9 mouse cellular contexts compared by ENCODE assay signal in genomic region chr9:122085055-122085454, GRCm38 (mm10). TPM values are rescaled to one million over a fixed set of nuclear protein-coding genes. Genes with fewer than 3 reads are reported as not detected.
DNase-seq lines count a peak whose midpoint lies in the region; ATAC-seq lines count a peak whose summit lies in the region.
"Had no signal": no experiment of that assay in that cellular context is flagged by ENCODE, and none has a peak within 500 bp of the region (broad histone marks: within the 10 kb centered on the region; RNA-seq: fewer than 3 reads in every experiment).

No protein-coding gene starts in this region.

- H3K4me3 ChIP-seq in forebrain, embryonic 14.5 days (ENCODE audit: low read depth, low read length): no peak overlapping the region
- H3K4me3 ChIP-seq in forebrain, embryonic 12.5 days (replicated peaks): no peak overlapping the region
- H3K4me3 ChIP-seq in heart, embryonic 13.5 days: no peak overlapping the region
- H3K4me3 ChIP-seq: limb, embryonic 12.5 days had no signal

- no peaks in the 10 kb centered on the region for H3K36me3 ChIP-seq in forebrain, embryonic 14.5 days (ENCODE audit: control insufficient read depth, insufficient read depth, low read length)
- H3K36me3 ChIP-seq in forebrain, embryonic 12.5 days (replicated peaks): no peaks in the 10 kb centered on the region
- H3K36me3 ChIP-seq in heart, embryonic 13.5 days: no peaks in the 10 kb centered on the region
- H3K36me3 ChIP-seq: limb, embryonic 12.5 days had no signal

- intact Hi-C loops in left cerebral cortex, postnatal 4 days (cut with DNase I): no loop called here

- H3K27me3 ChIP-seq in forebrain, embryonic 14.5 days (replicated peaks; ENCODE audit: control insufficient read depth, insufficient read depth, low read length): no peaks in the 10 kb centered on the region
- no peaks in the 10 kb centered on the region for H3K27me3 ChIP-seq in forebrain, embryonic 12.5 days
- no peaks in the 10 kb centered on the region for H3K27me3 ChIP-seq in heart, embryonic 13.5 days (replicated peaks)
- H3K27me3 ChIP-seq: limb, embryonic 12.5 days had no signal

- no peak overlapping the region for H3K4me2 ChIP-seq in forebrain, embryonic 14.5 days (ENCODE audit: low read length)
- H3K4me2 ChIP-seq in forebrain, embryonic 12.5 days: no peak overlapping the region
- no peak overlapping the region for H3K4me2 ChIP-seq in heart, embryonic 13.5 days
- H3K4me2 ChIP-seq: limb, embryonic 12.5 days had no signal

- ATAC-seq in forebrain, embryonic 14.5 days: no peak
- ATAC-seq in forebrain, embryonic 12.5 days (ENCODE audit: low FRiP score): no peak
- no peak for ATAC-seq in heart, embryonic 13.5 days (ENCODE audit: extremely low read depth, insufficient number of reproducible peaks, low FRiP score, low TSS enrichment)

- H3K9ac ChIP-seq in forebrain, embryonic 14.5 days (ENCODE audit: low read length): no peak overlapping the region
- no peak overlapping the region for H3K9ac ChIP-seq in forebrain, embryonic 12.5 days
- H3K9ac ChIP-seq in heart, embryonic 13.5 days: no peak overlapping the region
- H3K9ac ChIP-seq: limb, embryonic 12.5 days had no signal

- no peaks in the 10 kb centered on the region for H3K4me1 ChIP-seq in forebrain, embryonic 14.5 days (ENCODE audit: control insufficient read depth, insufficient read depth, low read length)
- peaks cover 6% of the 10 kb centered on the region; the same call in 1 of the 2 replicates for H3K4me1 ChIP-seq in forebrain, embryonic 12.5 days
- H3K4me1 ChIP-seq in heart, embryonic 13.5 days: peaks cover 22% of the 10 kb centered on the region

- H3K27ac ChIP-seq in forebrain, embryonic 14.5 days (ENCODE audit: low read depth, low read length): no peak overlapping the region
- no peak overlapping the region for H3K27ac ChIP-seq in forebrain, embryonic 12.5 days
- peak overlapping the region; percentile 80 for H3K27ac ChIP-seq in heart, embryonic 13.5 days (replicated peaks)
- H3K27ac ChIP-seq: limb, embryonic 12.5 days had no signal

- peak; percentile 8 for DNase-seq in forebrain, embryonic 14.5 days (ENCODE audit: low spot score)
- peak; percentile 22 for DNase-seq in A20 (ENCODE audit: low read depth, low spot score)
- peak; percentile 79 for DNase-seq in kidney, postnatal 14 days
- DNase-seq in skeletal muscle tissue, adult 2 months (ENCODE audit: low read depth, low spot score): peak; percentile 29
- DNase-seq in cerebellum, adult 8-10 months: no peak
- DNase-seq in left cerebral cortex, postnatal 4 days: no peak

- H3K9me3 ChIP-seq in forebrain, embryonic 14.5 days (replicated peaks; ENCODE audit: control insufficient read depth, low read length): no peaks in the 10 kb centered on the region
- no peaks in the 10 kb centered on the region for H3K9me3 ChIP-seq in forebrain, embryonic 12.5 days
- H3K9me3 ChIP-seq in heart, embryonic 13.5 days: no peaks in the 10 kb centered on the region
- H3K9me3 ChIP-seq: limb, embryonic 12.5 days had no signal

- WGBS in forebrain, embryonic 14.5 days: 19% methylated on average over 6 of the region's 6 CpGs
- WGBS in forebrain, embryonic 12.5 days: 38% methylated on average over 6 of the region's 6 CpGs
- 35% methylated on average over 6 of the region's 6 CpGs for WGBS in heart, embryonic 13.5 days

RNA-seq across cellular contexts. Expression of gene Snrk, which starts 32.0 kb away (rescaled TPM):
- polyA plus RNA-seq in forebrain, embryonic 14.5 days (2014; fragmentation: Nextera tagmentation; extraction: Ambion mirVana): 36.9 and 53.2 TPM in 2 replicates
- polyA plus RNA-seq in forebrain, embryonic 12.5 days (2016; fragmentation: Nextera tagmentation; extraction: Ambion mirVana): 51.1 and 60.4 TPM in 2 replicates
- polyA plus RNA-seq in heart, embryonic 13.5 days (2015; fragmentation: Nextera tagmentation; extraction: Ambion mirVana): 38.0 and 39.4 TPM in 2 replicates
- total RNA-seq in left cerebral cortex, postnatal 4 days (2021): 100 to 1,000 TPM; 109 to 120 TPM

Comparison
In these comparisons a context has a peak if more than half of its experiments do, and no peak if none do; other contexts are left out.
1. DNase-seq: peak in forebrain, embryonic 14.5 days (single experiment), A20 (single experiment), kidney, postnatal 14 days (single experiment) and skeletal muscle tissue, adult 2 months (single experiment); none in cerebellum, adult 8-10 months (single experiment) and left cerebral cortex, postnatal 4 days (single experiment).